Mouse (Mus musculus) heart, embryonic 15.5 days (tissue): ENCODE results near the gene Fyn. TPM values are rescaled to one million over a fixed set of nuclear protein-coding genes. Genes with fewer than 3 reads are reported as not detected.

Experiments used
- ATAC-seq: fragments of 200-750 bp; cut with Nextera tagmentation; replicated peaks from 2 replicates; pipeline ENCODE4 v1.8.0; 2017; ENCODE audit warnings: low read depth, moderate TSS enrichment; ENCODE audit not compliant: insufficient number of reproducible peaks, insufficient read depth, low FRiP score
- H3K27ac ChIP-seq: fragments of 300-500 bp; sonication (generic); 2 replicates; pipeline ENCODE4 v1.5.1; 2015; ENCODE audit warnings: mild to moderate bottlenecking, inconsistent platforms
- H3K27me3 ChIP-seq: fragments of 300-500 bp; sonication (generic); 2 replicates; pipeline ENCODE4 v1.6.1; 2015; ENCODE audit warnings: inconsistent platforms
- H3K36me3 ChIP-seq: fragments of 300-500 bp; sonication (generic); 2 replicates; pipeline ENCODE4 v1.6.1; 2015; ENCODE audit warnings: mild to moderate bottlenecking, inconsistent platforms
- H3K4me1 ChIP-seq: fragments of 300-500 bp; sonication (generic); replicated peaks from 2 replicates; pipeline ENCODE4 v1.6.1; 2015; ENCODE audit warnings: inconsistent platforms
- H3K4me2 ChIP-seq: fragments of 300-500 bp; sonication (generic); 2 replicates; pipeline ENCODE4 v1.6.1; 2015; ENCODE audit warnings: inconsistent platforms, mild to moderate bottlenecking, moderate library complexity
- H3K4me3 ChIP-seq: fragments of 300-500 bp; sonication (generic); 2 replicates; pipeline ENCODE4 v1.5.1; 2015; ENCODE audit warnings: mild to moderate bottlenecking, inconsistent platforms
- H3K9ac ChIP-seq: fragments of 300-500 bp; sonication (generic); 2 replicates; pipeline ENCODE4 v1.6.1; 2015; ENCODE audit warnings: mild to moderate bottlenecking, inconsistent platforms
- H3K9me3 ChIP-seq: fragments of 300-500 bp; sonication (generic); replicated peaks from 2 replicates; pipeline ENCODE4 v1.6.1; 2016; ENCODE audit warnings: inconsistent platforms
- WGBS: fragments of 180-500 bp; shearing (Covaris S2); methylation state at CpG from one replicate; pipeline ENCODE4 v1.1.7; 2015; ENCODE audit warnings: mixed read lengths; 5-methylcytosine and 5-hydroxymethylcytosine counted together
- polyA plus RNA-seq: library from polyadenylated mRNA; unstranded; fragments of >200 nt; fragmentation: Nextera tagmentation; extraction: Ambion mirVana; gene quantifications from 2 replicates; pipeline ENCODE4 v1.2.1, GENCODE M21; 2015

The Fyn gene
- polyA plus RNA-seq, 1 experiment from 2014 or later: 12.7 TPM

DNA sequence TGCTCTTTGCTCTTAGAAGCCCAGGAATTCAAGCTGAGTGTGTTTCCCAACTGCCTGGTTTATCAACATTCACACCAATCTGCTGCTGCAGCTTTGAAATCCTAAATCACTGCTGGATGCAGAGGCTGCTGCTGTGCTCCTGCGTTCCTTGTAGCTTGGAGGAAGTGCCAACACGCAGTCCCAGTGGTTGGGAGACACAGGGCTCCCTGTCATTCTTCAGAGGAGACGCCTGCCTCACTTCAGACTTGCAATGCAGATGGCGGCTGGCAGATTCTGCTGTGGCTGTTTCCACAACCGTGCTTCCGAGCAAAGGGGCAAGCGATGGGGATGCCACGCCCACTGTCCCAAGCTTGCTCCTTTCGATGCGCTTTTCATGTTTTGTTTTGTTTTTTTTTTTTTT, 132.9 kb downstream of the Fyn start:
- no peak overlapping the region for H3K4me3 ChIP-seq
- 0 out of 2 replicates have a peak overlapping the region, but pooled peaks have one; percentile 23 for H3K9ac ChIP-seq
- no peaks in the 10 kb centered on the region for H3K36me3 ChIP-seq
- 35% methylated on average over 10 of the region's 10 CpGs for WGBS
- peak overlapping the region; percentile 51 for H3K27ac ChIP-seq
- H3K9me3 ChIP-seq: no peaks in the 10 kb centered on the region
- ATAC-seq: no peak
- peaks cover 39% of the 10 kb centered on the region for H3K4me1 ChIP-seq
- H3K27me3 ChIP-seq: no peaks in the 10 kb centered on the region
- H3K4me2 ChIP-seq: peak overlapping the region; percentile 40

- H3K9ac ChIP-seq: no peak overlapping the region
- WGBS: 43% methylated on average over 13 of the region's 13 CpGs
- H3K36me3 ChIP-seq: no peaks in the 10 kb centered on the region
- peak; percentile 73 for ATAC-seq
- H3K27me3 ChIP-seq: no peaks in the 10 kb centered on the region
- H3K4me1 ChIP-seq: peaks cover 40% of the 10 kb centered on the region
- H3K4me3 ChIP-seq: no peak overlapping the region
- H3K4me2 ChIP-seq: peak overlapping the region; percentile 40
- peak overlapping the region; percentile 51 for H3K27ac ChIP-seq
- no peaks in the 10 kb centered on the region for H3K9me3 ChIP-seq
Measured at GRCm38 (mm10) chr10:39501977-39502706, 133.5 kb downstream of the Fyn start.

DNA sequence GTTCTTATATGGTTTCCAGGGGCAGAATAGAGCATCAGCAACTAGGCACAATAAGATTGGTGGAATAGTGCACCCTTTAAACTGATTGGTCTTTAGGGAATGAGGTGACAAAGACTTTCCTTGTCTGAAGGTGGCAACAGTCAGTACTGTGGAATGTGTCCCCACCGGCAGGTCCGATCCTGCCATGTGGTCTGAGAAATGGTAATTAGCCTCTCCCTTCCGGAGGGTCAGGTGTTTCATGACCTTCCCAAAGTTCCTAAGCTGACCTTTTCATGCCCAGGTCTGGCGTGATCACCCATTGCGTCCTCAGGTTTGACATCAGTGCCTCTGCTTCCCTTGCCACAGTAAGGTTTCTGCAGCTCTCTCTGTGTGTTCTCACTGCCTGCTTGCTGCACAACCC, 134.7 kb downstream of the Fyn start:
- H3K9me3 ChIP-seq: no peaks in the 10 kb centered on the region
- peaks cover 35% of the 10 kb centered on the region for H3K4me1 ChIP-seq
- no peaks in the 10 kb centered on the region for H3K36me3 ChIP-seq
- no peak for ATAC-seq
- 82% methylated on average over 5 of the region's 5 CpGs for WGBS
- H3K4me2 ChIP-seq: no peak overlapping the region
- no peak overlapping the region for H3K4me3 ChIP-seq
- no peak overlapping the region for H3K9ac ChIP-seq
- no peaks in the 10 kb centered on the region for H3K27me3 ChIP-seq
- no peak overlapping the region for H3K27ac ChIP-seq

GRCm38 (mm10) chr10:39505007-39505406, 136.4 kb downstream of the Fyn start:
- Histone ChIP-seq H3K9me3 (no peaks in the 10 kb centered on the region), H3K27ac (no peak overlapping the region), H3K4me1 (peaks cover 26% of the 10 kb centered on the region), H3K27me3 (no peaks in the 10 kb centered on the region), H3K4me3 (no peak overlapping the region), H3K9ac (no peak overlapping the region), H3K4me2 (no peak overlapping the region), H3K36me3 (no peaks in the 10 kb centered on the region)
- WGBS: 38% methylated on average over 9 of the region's 9 CpGs
- ATAC-seq: no peak

DNA sequence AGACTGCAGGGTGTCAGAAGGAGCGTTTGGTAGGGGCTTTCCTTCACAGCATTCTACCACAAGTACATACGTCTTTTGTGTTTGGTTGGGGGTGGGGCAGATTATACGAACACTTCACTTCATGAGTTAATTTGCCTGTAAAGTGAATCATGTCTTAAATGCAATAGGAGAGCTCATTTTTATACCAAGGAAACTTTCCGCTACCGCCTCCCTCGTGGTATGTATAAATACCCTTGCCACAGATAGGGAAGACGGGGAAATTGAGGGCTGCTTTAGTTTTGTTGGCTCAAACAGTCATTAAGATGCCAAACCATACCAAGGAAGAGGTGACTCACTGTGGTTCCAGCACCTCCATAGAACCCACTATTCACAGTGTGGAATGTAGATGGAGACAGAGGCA, 137.0 kb downstream of the Fyn start:
- no peak overlapping the region for H3K27ac ChIP-seq
- H3K9me3 ChIP-seq: no peaks in the 10 kb centered on the region
- no peak overlapping the region for H3K4me2 ChIP-seq
- H3K27me3 ChIP-seq: no peaks in the 10 kb centered on the region
- H3K36me3 ChIP-seq: no peaks in the 10 kb centered on the region
- no peak overlapping the region for H3K4me3 ChIP-seq
- H3K4me1 ChIP-seq: peaks cover 26% of the 10 kb centered on the region
- H3K9ac ChIP-seq: no peak overlapping the region
- WGBS: 71% methylated on average over 7 of the region's 7 CpGs
- no peak for ATAC-seq

DNA sequence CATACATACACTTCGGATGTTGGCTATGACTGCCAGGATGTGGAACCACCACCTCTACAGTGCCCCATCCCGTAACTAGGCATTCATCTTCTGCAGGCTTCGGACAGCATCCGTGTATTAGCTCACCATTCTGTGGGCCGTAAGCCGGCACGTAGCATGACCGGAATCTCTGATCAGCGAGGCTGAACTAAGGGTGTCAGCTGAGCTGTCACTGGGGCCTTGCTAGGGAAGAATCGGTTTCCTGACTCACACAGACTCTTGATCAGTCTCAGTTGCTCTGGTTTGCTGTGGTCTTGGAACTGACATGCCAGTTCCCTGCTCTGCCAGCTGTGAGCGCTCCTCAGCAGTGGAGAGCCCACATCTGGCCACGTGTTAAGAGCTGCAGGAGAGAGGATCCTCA, 137.7 kb downstream of the Fyn start:
- no peak overlapping the region for H3K27ac ChIP-seq
- ATAC-seq: no peak

DNA sequence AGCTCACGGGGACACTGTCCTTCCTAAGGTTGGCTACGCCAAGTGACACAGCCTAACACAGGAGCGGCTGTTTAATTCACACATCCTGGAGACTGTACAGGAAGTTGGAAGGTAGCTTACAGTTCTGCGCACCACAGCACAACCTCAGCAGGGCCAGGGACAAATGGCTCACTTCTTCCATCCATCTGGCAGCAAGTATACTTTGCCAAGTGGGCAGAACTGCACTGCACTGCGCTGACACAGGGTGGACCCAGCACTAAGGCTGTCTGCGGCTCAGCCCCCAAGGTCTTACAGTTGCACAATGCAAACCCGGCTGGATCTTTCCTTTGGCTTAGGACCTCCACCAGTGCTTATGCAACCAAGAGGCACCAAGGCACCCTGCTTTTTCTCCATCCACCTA, 138.2 kb downstream of the Fyn start:
- H3K4me1 ChIP-seq: peaks cover 17% of the 10 kb centered on the region
- no peak overlapping the region for H3K9ac ChIP-seq
- no peak overlapping the region for H3K4me2 ChIP-seq
- no peak; the same call in 1 of the 2 replicates for ATAC-seq
- H3K27me3 ChIP-seq: no peaks in the 10 kb centered on the region
- WGBS: 80% methylated on average over 7 of the region's 7 CpGs
- H3K27ac ChIP-seq: no peak overlapping the region
- H3K4me3 ChIP-seq: no peak overlapping the region
- H3K9me3 ChIP-seq: no peaks in the 10 kb centered on the region
- H3K36me3 ChIP-seq: no peaks in the 10 kb centered on the region

More for the DNA sequence above, 137.7 kb downstream of the Fyn start:
- Histone ChIP-seq H3K9ac (no peak overlapping the region), H3K4me1 (peaks cover 22% of the 10 kb centered on the region), H3K9me3 (no peaks in the 10 kb centered on the region), H3K27me3 (no peaks in the 10 kb centered on the region), H3K36me3 (no peaks in the 10 kb centered on the region), H3K4me2 (no peak overlapping the region), H3K4me3 (no peak overlapping the region)
- WGBS: 84% methylated on average over 12 of the region's 12 CpGs

DNA sequence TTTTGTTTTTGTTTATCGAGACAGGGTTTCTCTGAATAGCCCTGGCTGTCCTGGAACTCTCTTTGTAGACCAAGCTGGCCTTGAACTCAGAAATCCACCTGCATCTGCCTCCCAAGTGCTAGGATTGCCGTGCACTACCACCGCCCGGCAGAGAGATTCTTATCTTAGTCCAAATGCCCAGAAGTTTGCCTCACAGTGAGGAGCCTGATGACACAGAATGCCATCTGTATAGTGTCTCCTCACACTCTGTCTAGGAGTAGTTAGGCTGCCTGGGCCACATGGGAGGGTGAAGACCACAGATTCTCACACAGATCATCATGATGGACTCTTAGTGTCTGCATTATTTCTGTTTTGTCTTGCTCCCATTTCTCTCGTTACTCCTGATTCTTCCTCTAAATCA, 140.1 kb downstream of the Fyn start:
- Histone ChIP-seq H3K9ac (no peak overlapping the region), H3K27me3 (no peaks in the 10 kb centered on the region), H3K4me1 (peaks cover 9% of the 10 kb centered on the region; the same call in 1 of the 2 replicates), H3K9me3 (no peaks in the 10 kb centered on the region), H3K4me3 (no peak overlapping the region), H3K27ac (no peak overlapping the region), H3K36me3 (no peaks in the 10 kb centered on the region), H3K4me2 (no peak overlapping the region)
- WGBS: 73% methylated on average over 5 of the region's 5 CpGs
- no peak for ATAC-seq

DNA sequence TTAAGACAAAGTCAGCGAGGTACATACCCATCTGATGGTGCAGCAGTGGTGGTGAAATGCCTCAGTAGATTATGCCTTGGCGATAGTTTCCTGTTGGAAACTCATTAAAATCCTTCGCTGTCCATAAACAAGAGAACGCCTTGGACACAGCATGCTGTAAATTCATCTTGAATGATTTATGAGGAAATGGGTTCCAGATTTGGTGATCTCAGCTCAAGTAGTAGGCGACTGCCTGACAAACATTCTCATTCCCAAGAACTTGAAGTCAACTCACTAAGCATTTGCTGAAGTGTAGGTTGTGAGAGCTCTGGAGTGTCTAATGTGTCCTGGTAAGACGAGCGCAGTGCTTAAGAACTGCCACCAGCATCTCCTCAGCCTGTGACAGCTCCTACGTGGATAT, 141.3 kb downstream of the Fyn start:
- WGBS: 74% methylated on average over 8 of the region's 8 CpGs
- no peaks in the 10 kb centered on the region for H3K9me3 ChIP-seq
- peaks cover 5% of the 10 kb centered on the region; the same call in 1 of the 2 replicates for H3K4me1 ChIP-seq
- no peak overlapping the region for H3K27ac ChIP-seq
- no peak overlapping the region for H3K4me3 ChIP-seq
- no peaks in the 10 kb centered on the region for H3K36me3 ChIP-seq
- ATAC-seq: no peak
- H3K27me3 ChIP-seq: no peaks in the 10 kb centered on the region
- no peak overlapping the region for H3K4me2 ChIP-seq
- H3K9ac ChIP-seq: no peak overlapping the region

DNA sequence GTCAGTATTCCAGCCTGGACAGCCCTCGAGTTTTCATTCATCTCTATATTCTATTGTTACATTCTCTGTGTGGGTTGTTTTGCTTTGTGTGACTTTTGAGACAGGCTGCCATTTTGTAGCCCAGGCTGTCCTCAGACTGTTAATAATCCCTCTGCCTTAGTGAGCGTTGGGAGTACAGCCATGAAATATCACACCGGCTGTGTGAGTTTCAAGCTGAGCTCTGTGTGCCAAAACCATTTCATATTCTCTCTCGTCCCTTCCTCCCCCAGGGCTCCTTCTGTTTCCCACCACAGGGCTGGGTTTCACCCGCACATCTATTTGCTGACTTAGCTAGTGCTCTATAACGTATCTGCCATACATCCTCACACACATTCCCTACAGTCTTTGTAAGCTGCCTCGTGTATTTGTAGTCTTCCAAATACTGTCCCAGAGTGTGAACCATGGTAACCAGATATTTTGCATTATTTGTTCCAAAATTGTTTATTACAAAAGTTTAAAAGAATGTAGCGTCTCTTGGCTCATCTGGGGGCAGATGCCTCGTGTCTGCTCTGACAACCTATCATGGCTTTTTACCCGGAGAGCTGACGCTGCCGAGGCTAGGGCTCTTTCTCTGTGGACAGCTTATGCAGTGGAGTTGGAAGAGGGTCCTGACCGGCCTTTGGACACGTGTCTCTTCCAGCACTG, 144.1 kb downstream of the Fyn start:
- H3K36me3 ChIP-seq: peaks cover 4% of the 10 kb centered on the region
- H3K9ac ChIP-seq: no peak overlapping the region
- no peak overlapping the region for H3K27ac ChIP-seq
- H3K27me3 ChIP-seq: no peaks in the 10 kb centered on the region
- ATAC-seq: no peak
- no peak overlapping the region for H3K4me3 ChIP-seq
- H3K4me1 ChIP-seq: peaks cover 7% of the 10 kb centered on the region
- H3K9me3 ChIP-seq: no peaks in the 10 kb centered on the region
- no peak overlapping the region for H3K4me2 ChIP-seq
- WGBS: 77% methylated on average over 14 of the region's 14 CpGs

GRCm38 (mm10) chr10:39514916-39515315, 146.3 kb downstream of the Fyn start:
- ATAC-seq: no peak
- H3K4me1 ChIP-seq: peaks cover 17% of the 10 kb centered on the region
- no peak overlapping the region for H3K4me3 ChIP-seq
- peaks cover 4% of the 10 kb centered on the region for H3K36me3 ChIP-seq
- no peak overlapping the region for H3K4me2 ChIP-seq
- H3K27me3 ChIP-seq: no peaks in the 10 kb centered on the region
- no peaks in the 10 kb centered on the region for H3K9me3 ChIP-seq
- H3K27ac ChIP-seq: no peak overlapping the region
- H3K9ac ChIP-seq: no peak overlapping the region
- WGBS: 92% methylated on average over 8 of the region's 8 CpGs
